Mouse (Mus musculus): Measurements from ENCODE around the gene Emc3. TPM values are rescaled to one million over a fixed set of nuclear protein-coding genes. Genes with fewer than 3 reads are reported as not detected.

Emc3 gene
- polyA plus RNA-seq, 1 experiment from 2014 or later: 43.0 TPM

- no peaks in the 10 kb centered on the region for H3K9me3 ChIP-seq (ENCODE audit: low read length)
- TF ChIP-seq EP300 (IDR thresholded peaks at IDR 0.05; ENCODE audit: low read depth) (no peak), CTCF (IDR thresholded peaks at IDR 0.05; ENCODE audit: low read depth) (no peak)
- H3K27ac ChIP-seq (ENCODE audit: low read depth): no peak overlapping the region
- 77% methylated on average over 24 of the region's 24 CpGs for WGBS (ENCODE audit: insufficient replicate concordance)
- H3K4me3 ChIP-seq (ENCODE audit: low read depth, low read length): no peak overlapping the region
- H3K36me3 ChIP-seq (replicated peaks; ENCODE audit: insufficient read depth, low read length): peaks cover 8% of the 10 kb centered on the region
- DNase-seq (no peak), ATAC-seq (no peak)
- no peak overlapping the region for H3K9ac ChIP-seq (replicated peaks)
- H3K4me2 ChIP-seq (ENCODE audit: low read depth, low read length): no peak overlapping the region
- H3K4me1 ChIP-seq (ENCODE audit: insufficient read depth): peaks cover 12% of the 10 kb centered on the region
- H3K27me3 ChIP-seq (ENCODE audit: insufficient read depth, low read length): peaks cover 6% of the 10 kb centered on the region
These were observed 39.2 kb downstream of the Emc3 start for GRCm38 (mm10) chr6:113492101-113492864.

- H3K4me1 ChIP-seq (ENCODE audit: insufficient read depth): peaks cover 8% of the 10 kb centered on the region
- peaks cover 8% of the 10 kb centered on the region for H3K36me3 ChIP-seq (replicated peaks; ENCODE audit: insufficient read depth, low read length)
- TF ChIP-seq CTCF (IDR thresholded peaks at IDR 0.05; ENCODE audit: low read depth) (no peak), EP300 (IDR thresholded peaks at IDR 0.05; ENCODE audit: low read depth) (no peak)
- H3K4me3 ChIP-seq (ENCODE audit: low read depth, low read length): no peak overlapping the region
- DNase-seq: no peak
- H3K9ac ChIP-seq (replicated peaks): no peak overlapping the region
- H3K9me3 ChIP-seq (ENCODE audit: low read length): no peaks in the 10 kb centered on the region
- H3K27ac ChIP-seq (ENCODE audit: low read depth): no peak overlapping the region
- no peak for ATAC-seq
- WGBS (ENCODE audit: insufficient replicate concordance): 86% methylated on average over 14 of the region's 14 CpGs
- H3K27me3 ChIP-seq (ENCODE audit: insufficient read depth, low read length): no peaks in the 10 kb centered on the region
- H3K4me2 ChIP-seq (ENCODE audit: low read depth, low read length): no peak overlapping the region
These were observed 42.0 kb downstream of the Emc3 start for GRCm38 (mm10) chr6:113489410-113489809.

GRCm38 (mm10) chr6:113487125-113487576 lies 44.3 kb downstream of the Emc3 start:
- Histone ChIP-seq H3K4me1 (ENCODE audit: insufficient read depth) (peaks cover 20% of the 10 kb centered on the region), H3K27ac (ENCODE audit: low read depth) (peak overlapping the region; percentile 89), H3K27me3 (ENCODE audit: insufficient read depth, low read length) (no peaks in the 10 kb centered on the region), H3K4me3 (ENCODE audit: low read depth, low read length) (no peak overlapping the region), H3K9ac (replicated peaks) (no peak overlapping the region), H3K9me3 (ENCODE audit: low read length) (no peaks in the 10 kb centered on the region), H3K4me2 (ENCODE audit: low read depth, low read length) (no peak overlapping the region), H3K36me3 (replicated peaks; ENCODE audit: insufficient read depth, low read length) (peaks cover 8% of the 10 kb centered on the region)
- DNase-seq (no peak), ATAC-seq (peak; percentile 17)
- WGBS (ENCODE audit: insufficient replicate concordance): 34% methylated on average over 7 of the region's 7 CpGs
- TF ChIP-seq EP300 (IDR thresholded peaks at IDR 0.05; ENCODE audit: low read depth) (no peak; the same call in 1 of the 2 replicates), CTCF (IDR thresholded peaks at IDR 0.05; ENCODE audit: low read depth) (no peak)

- no peaks in the 10 kb centered on the region for H3K9me3 ChIP-seq (ENCODE audit: low read length)
- H3K9ac ChIP-seq (replicated peaks): peak overlapping the region; percentile 73
- peak overlapping the region; percentile 98 for H3K4me2 ChIP-seq (ENCODE audit: low read depth, low read length)
- peaks cover 6% of the 10 kb centered on the region; the same call in 1 of the 2 replicates for H3K36me3 ChIP-seq (replicated peaks; ENCODE audit: insufficient read depth, low read length)
- WGBS (ENCODE audit: insufficient replicate concordance): 6% methylated on average over 10 of the region's 10 CpGs
- TF ChIP-seq CTCF (IDR thresholded peaks at IDR 0.05; ENCODE audit: low read depth): 0 out of 2 replicates have a peak, but pooled peaks have one; percentile 11
- TF ChIP-seq EP300 (IDR thresholded peaks at IDR 0.05; ENCODE audit: low read depth): no peak
- peak overlapping the region; percentile 66 for H3K4me3 ChIP-seq (ENCODE audit: low read depth, low read length)
- H3K27ac ChIP-seq (ENCODE audit: low read depth): peak overlapping the region; percentile 87
- peaks cover 26% of the 10 kb centered on the region for H3K4me1 ChIP-seq (ENCODE audit: insufficient read depth)
- DNase-seq (no peak), ATAC-seq (peak; percentile 9; the same call in 1 of the 2 replicates)
- no peaks in the 10 kb centered on the region for H3K27me3 ChIP-seq (ENCODE audit: insufficient read depth, low read length)
These were observed 47.7 kb downstream of the Emc3 start for GRCm38 (mm10) chr6:113483729-113484128.

GRCm38 (mm10) chr6:113483100-113483615 lies 48.3 kb downstream of the Emc3 start, which contains the start of gene Creld1:
Gene Creld1 (plus strand): TSS chr6:113483297.
- no peaks in the 10 kb centered on the region for H3K27me3 ChIP-seq (ENCODE audit: insufficient read depth, low read length)
- H3K27ac ChIP-seq (ENCODE audit: low read depth): peak within 1 kb of the TSS; percentile 87
- H3K4me1 ChIP-seq (ENCODE audit: insufficient read depth): peaks cover 26% of the 10 kb centered on the region
- under 1% methylated on average over 26 of the region's 26 CpGs for WGBS (ENCODE audit: insufficient replicate concordance)
- H3K9ac ChIP-seq (replicated peaks): peak within 1 kb of the TSS; percentile 73
- H3K4me3 ChIP-seq (ENCODE audit: low read depth, low read length): peak within 1 kb of the TSS; percentile 66
- peak within 1 kb of the TSS; percentile 98 for H3K4me2 ChIP-seq (ENCODE audit: low read depth, low read length)
- DNase-seq: peak; percentile 94
- 0 out of 2 replicates have a peak, but pooled peaks cover under 1% of the 10 kb centered on the region for H3K36me3 ChIP-seq (replicated peaks; ENCODE audit: insufficient read depth, low read length)
- ATAC-seq: peak; percentile 95
- no peaks in the 10 kb centered on the region for H3K9me3 ChIP-seq (ENCODE audit: low read length)
- TF ChIP-seq CTCF (IDR thresholded peaks at IDR 0.05; ENCODE audit: low read depth) (no peak), EP300 (IDR thresholded peaks at IDR 0.05; ENCODE audit: low read depth) (no peak)

GRCm38 (mm10) chr6:113482477-113483099 lies 48.9 kb downstream of the Emc3 start:
- Histone ChIP-seq H3K9ac (replicated peaks) (peak overlapping the region; percentile 68), H3K27me3 (ENCODE audit: insufficient read depth, low read length) (no peaks in the 10 kb centered on the region), H3K4me1 (ENCODE audit: insufficient read depth) (peaks cover 26% of the 10 kb centered on the region), H3K4me3 (ENCODE audit: low read depth, low read length) (peak overlapping the region; percentile 66), H3K27ac (ENCODE audit: low read depth) (peak overlapping the region; percentile 87), H3K4me2 (ENCODE audit: low read depth, low read length) (peak overlapping the region; percentile 98), H3K9me3 (ENCODE audit: low read length) (no peaks in the 10 kb centered on the region), H3K36me3 (replicated peaks; ENCODE audit: insufficient read depth, low read length) (no peaks in the 10 kb centered on the region)
- ATAC-seq (peak; percentile 41), DNase-seq (peak; percentile 49)
- WGBS (ENCODE audit: insufficient replicate concordance): 1% methylated on average over 65 of the region's 65 CpGs
- no peak for TF ChIP-seq EP300 (IDR thresholded peaks at IDR 0.05; ENCODE audit: low read depth)
- TF ChIP-seq CTCF (IDR thresholded peaks at IDR 0.05; ENCODE audit: low read depth): peak; percentile 25; the same call in 1 of the 2 replicates
